Mouse (Mus musculus) lung, adult 2 months (tissue): Measurements from ENCODE around the gene Adam30.

Experiments
- CTCF ChIP-seq: fragments of 200-500 bp; IDR thresholded peaks from 2 replicates; pipeline ENCODE4 v1.5.1; 2011; ENCODE audit warnings: mild to moderate bottlenecking, low read length, control low read depth; ENCODE audit not compliant: insufficient read depth
- POLR2A ChIP-seq: fragments of 200-500 bp; IDR thresholded peaks from 2 replicates; pipeline ENCODE4 v1.6.1; 2011; ENCODE audit warnings: low read depth, mild to moderate bottlenecking, control low read depth, low read length, borderline replicate concordance; ENCODE audit errors: extremely low read depth

DNA sequence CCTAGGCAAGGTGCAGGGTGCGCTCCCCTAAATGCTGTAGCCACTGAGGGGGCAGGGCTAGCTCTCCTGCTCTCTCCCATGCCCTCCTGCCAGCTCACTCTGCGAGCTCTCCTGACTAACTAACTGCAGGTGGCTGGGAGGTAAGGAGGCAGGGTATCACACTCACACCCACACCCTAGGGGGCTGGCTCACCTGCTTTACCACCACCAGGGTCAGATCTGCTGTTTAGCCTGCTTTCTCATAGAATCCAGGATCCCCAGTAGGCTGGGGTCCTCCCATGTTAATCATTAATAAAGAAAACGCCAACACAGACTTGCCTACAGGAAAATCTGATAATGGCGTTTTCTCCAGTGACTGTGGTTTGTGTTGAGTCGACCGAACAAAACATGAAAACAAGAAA, 41.1 kb upstream of the Adam30 start:
- no peak for TF ChIP-seq CTCF
- no peak for TF ChIP-seq POLR2A
